Mouse (Mus musculus) C2C12 (cell line): ENCODE data around the gene Lmln.

Experiments
- CTCF ChIP-seq: IDR thresholded peaks from one replicate; pipeline ENCODE4 v1.5.1; 2011; ENCODE audit not compliant: control insufficient read depth, insufficient read depth, insufficient read length
- FOSL1 ChIP-seq: IDR thresholded peaks from one replicate; pipeline ENCODE4 v1.8.0; 2011; ENCODE audit warnings: mild to moderate bottlenecking, low read length; ENCODE audit not compliant: poor library complexity, insufficient read depth, severe bottlenecking
- MYOD1 ChIP-seq: IDR thresholded peaks from one replicate; pipeline ENCODE4 v1.6.1; 2011; ENCODE audit warnings: low read depth; ENCODE audit not compliant: control insufficient read depth, insufficient read length
- USF1 ChIP-seq: IDR thresholded peaks from one replicate; pipeline ENCODE4 v1.6.1; 2011; ENCODE audit warnings: low read depth, mild to moderate bottlenecking, control low read depth, moderate library complexity

DNA sequence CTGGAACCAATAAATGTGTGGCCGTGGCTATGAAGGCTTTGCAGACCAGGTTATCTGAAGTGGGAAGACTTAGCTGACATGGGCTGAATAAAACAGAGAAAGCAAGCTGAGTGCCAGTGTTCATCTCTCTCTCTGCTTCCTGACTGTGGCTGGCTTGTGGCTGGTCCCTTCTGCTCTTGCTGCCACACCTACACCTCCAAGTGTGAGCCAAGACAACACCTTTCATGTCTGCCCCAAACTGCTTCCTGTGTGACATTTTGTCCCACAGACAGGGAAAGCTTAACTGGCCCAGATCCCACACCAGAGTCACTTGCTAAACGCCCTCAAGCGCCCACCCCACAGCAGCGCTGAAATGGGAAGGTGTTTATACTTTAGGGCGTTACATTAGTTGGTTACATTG, 9.2 kb upstream of the Lmln start:
- no peak for TF ChIP-seq FOSL1
- TF ChIP-seq CTCF = no peak
- no peak for TF ChIP-seq MYOD1
- no peak for TF ChIP-seq USF1
